Mouse (Mus musculus): Measurements from ENCODE around the gene Dlg2.

The Dlg2 gene

DNA sequence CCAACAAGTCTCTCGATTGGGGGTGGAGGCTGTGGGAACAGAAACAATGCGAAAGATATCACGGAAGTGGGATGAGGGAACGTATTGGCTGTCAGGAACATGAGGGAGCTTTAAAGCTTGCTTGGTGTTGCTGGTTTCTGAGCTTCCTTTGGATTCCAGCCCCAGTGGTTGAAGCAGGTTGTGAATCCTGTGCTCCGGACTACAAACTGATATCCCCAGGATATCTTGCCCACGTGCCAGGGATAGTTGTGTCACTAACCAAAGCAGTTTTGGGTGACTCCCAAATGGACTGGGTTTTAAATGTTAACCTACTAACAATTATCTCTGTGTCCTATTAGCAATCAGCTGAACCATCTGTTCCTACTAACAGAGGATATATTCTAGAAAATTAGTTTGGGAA lies 1099.7 kb downstream of the Dlg2 start:
- DNase-seq (ENCODE audit: low spot score): no peak

GRCm38 (mm10) chr7:91582203-91582602 lies 1105.7 kb downstream of the Dlg2 start:
- no peak for DNase-seq (ENCODE audit: low spot score)

- no peak for DNase-seq (ENCODE audit: low spot score)
Measured at GRCm38 (mm10) chr7:91583566-91583965, 1107.1 kb downstream of the Dlg2 start.

DNA sequence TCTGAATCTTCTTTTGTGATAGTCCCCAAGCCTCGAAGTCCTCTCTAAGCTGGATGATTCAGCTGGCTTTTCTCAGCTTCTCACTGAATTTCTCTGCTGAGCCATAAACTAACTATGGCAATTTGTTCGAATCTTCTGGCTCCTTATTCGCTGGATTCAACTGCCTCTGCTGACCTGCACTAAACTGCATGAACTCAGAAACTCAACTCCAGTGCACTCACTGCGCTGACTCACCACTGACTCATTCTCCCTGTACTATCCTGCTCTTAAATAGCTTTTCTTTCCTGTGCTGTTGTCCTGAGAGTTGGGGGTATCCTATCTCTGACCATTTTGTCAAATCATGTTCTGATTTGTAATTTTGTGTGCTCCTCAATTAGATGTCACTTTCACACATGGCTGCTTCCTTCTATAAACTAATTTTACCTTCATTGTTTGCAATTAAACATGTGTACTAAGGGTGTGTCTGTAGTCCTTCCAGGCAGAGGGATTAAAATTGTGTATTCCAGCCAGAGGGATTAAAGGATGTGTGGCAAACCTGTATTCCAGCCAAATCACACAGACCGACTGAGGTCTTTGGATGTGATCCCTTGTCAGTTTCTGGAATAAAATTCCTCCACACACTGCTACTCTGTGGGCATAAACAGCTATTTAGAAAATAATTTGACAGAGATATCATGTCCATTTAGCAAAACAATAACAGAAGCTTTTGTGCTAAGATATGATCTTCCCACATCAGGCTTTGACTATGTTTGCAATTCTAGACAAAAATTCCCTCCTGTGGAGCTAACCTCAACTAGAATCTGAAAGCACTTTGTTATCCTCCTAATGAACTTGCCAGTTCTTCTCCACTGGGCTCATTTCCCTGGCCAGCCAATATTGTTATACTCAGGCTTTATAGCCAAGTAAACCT lies 1115.0 kb downstream of the Dlg2 start:
- no peak for DNase-seq (ENCODE audit: low spot score)

DNA sequence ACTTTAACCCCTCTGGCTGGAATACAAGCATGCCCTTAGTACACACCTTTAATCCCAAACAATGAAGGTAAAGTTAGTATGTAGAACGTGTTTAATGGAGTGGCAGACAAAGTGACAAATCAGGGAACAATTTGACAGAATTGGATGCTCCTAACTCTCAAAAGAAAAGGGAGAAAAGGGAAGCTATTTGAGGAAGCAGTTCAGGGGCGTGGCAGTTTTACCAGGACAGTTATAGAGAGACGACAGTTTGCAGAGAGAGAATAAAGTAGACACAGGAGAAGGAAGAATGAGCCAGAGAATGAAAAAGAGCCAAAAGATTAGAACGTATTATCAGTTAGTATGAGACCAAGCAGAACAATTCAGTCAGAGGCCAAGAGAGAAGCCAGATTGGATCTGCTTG lies 1122.1 kb downstream of the Dlg2 start:
- no peak for DNase-seq (ENCODE audit: low spot score)

DNA sequence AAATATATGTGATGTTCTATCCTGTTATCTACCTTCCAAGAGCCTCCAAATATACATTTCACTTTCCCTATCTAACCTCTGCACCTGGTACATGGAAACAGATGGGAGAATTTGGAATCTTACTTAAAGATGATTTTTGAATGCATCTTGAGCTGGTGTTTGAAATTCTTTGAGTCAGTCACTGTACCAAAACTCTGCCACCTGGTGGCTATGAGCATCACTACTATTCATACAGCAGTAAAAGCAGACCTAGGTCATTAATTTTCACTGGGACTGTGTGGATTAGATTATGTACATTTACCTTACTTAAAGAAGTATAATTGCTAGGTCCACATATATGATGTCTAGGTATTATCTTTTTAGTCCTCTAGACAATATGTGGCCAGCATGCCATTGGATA lies 1124.8 kb downstream of the Dlg2 start:
- DNase-seq (ENCODE audit: low spot score): no peak

DNA sequence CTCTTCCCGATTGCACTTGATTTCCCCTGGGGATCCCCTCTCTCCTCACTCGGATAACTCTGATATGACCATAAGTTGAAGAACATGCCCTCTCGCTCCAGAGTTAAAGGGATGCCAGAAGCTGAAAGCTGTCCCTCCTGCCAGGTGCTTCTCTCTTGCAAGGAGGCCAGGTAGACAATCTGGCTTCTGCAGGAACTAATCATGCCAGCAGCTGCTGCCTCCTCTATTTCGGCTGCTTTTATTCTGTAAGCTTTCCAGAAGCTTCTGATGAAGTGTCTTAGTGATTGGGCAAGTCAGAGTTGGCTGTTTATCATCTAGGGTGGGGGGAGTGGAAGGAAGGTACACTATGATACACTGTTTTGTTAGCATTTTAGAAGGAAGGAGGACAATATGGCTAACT lies 1127.1 kb downstream of the Dlg2 start:
- no peak for DNase-seq (ENCODE audit: low spot score)

- DNase-seq (ENCODE audit: low spot score): no peak
Measured at GRCm38 (mm10) chr7:91653033-91653432, 1176.6 kb downstream of the Dlg2 start.

DNA sequence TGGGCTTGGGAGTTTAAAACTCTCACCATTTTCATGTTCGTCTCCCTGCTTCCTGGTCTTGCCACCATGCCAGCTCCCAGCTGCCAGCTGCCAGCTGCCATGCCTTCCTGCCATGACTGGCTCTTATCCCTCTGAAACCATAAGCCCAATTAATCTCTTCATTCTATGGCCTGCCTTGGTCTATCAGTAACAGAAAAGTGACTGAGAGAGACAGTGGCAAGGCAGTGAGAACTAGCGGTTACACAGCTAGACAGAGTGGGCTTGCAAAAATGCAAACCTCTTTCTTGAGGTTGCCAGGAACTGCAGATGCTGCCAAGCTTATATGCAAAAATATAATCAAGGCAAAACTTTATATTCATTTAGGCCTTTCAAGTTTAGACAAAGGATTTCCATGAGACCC lies 1183.0 kb downstream of the Dlg2 start:
- no peak for DNase-seq (ENCODE audit: low spot score)

GRCm38 (mm10) chr7:91672236-91673017 lies 1196.0 kb downstream of the Dlg2 start:
- DNase-seq (ENCODE audit: low spot score): no peak

DNA sequence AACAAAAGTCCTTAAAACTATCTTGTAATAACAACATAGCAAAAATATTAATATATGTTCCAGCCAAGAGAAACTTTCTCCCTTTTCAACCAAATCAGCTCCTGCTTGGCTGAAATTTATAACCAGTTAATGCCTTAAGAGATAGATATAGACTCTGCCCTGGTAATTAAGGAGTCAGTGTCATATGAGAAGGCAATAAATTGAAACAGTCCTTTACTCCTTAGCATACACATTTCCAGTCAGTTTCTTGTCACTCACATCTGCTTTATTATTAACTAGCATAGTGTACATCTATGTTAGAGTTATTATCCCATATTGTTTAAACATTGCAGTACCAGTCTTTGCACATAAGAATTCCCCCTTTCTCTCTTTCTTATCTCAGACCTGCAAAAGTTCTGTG lies 1197.9 kb downstream of the Dlg2 start:
- no peak for DNase-seq (ENCODE audit: low spot score)

GRCm38 (mm10) chr7:91677934-91678333 lies 1201.5 kb downstream of the Dlg2 start:
- no peak for DNase-seq (ENCODE audit: low spot score)

DNA sequence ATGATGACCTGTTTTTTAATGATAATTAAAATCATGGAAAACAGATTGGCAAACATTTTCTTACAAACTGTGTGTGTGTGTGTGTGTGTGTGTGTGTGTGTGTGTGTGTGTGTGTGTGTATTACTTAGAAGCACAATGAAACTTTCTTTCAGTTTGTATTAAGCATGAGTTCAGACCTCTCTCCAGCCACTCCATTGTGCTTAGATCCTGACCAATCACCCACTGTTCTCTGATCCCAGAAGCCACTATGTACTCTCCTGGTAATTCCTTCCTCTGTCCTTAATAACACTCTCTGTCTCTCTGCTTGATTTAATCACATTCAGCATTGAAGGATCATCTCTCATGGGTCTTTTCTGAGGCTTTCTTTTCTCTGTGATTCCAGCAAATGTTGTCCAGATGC lies 1211.5 kb downstream of the Dlg2 start:
- DNase-seq (ENCODE audit: low spot score): no peak

- DNase-seq (ENCODE audit: low spot score): no peak
Measured at GRCm38 (mm10) chr7:91689829-91690228, 1213.4 kb downstream of the Dlg2 start.

- no peak for DNase-seq (ENCODE audit: low spot score)
Measured at GRCm38 (mm10) chr7:91709853-91710252, 1233.4 kb downstream of the Dlg2 start.

DNA sequence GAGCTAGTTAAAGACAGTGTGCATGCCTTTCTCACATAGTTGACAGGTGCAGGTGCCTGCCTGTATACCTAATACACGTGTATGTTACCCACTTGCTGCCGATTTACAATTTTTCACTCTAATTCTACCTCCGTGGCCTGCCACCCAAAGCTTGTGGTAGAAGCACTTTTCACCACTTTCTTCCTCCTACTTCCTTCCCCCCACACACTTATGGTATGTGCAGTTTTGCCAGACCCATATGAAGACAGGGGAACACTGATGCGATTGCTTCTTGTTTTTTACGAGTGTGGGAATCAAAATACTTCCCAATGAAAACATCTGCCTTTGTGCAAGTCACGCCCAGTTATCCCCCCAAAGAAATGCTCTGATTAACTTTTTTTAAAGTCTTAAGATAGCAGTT lies 1234.7 kb downstream of the Dlg2 start:
- DNase-seq (ENCODE audit: low spot score): no peak

GRCm38 (mm10) chr7:91715776-91716175 lies 1239.3 kb downstream of the Dlg2 start:
- DNase-seq (ENCODE audit: low spot score): no peak

GRCm38 (mm10) chr7:91716696-91717095 lies 1240.2 kb downstream of the Dlg2 start:
- DNase-seq (ENCODE audit: low spot score): no peak

DNA sequence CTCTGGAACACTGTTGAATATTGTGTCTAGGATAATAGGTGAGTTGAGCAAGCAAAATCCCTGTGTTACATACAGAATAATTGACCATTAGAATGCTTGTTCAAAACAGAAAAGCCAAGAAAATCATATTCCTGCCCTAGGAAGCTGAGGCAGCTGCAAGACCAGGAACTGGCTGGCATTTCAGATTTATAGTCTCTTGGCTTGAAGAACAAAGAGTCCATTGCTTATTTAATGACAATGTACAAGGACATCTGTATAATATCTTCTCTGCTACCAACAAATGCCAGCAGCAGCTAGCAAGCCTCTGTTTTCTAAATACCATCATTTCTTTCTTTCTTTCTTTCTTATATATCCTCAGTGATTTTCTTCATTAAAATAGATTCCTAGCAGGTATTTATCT lies 1243.8 kb downstream of the Dlg2 start:
- no peak for DNase-seq (ENCODE audit: low spot score)

DNA sequence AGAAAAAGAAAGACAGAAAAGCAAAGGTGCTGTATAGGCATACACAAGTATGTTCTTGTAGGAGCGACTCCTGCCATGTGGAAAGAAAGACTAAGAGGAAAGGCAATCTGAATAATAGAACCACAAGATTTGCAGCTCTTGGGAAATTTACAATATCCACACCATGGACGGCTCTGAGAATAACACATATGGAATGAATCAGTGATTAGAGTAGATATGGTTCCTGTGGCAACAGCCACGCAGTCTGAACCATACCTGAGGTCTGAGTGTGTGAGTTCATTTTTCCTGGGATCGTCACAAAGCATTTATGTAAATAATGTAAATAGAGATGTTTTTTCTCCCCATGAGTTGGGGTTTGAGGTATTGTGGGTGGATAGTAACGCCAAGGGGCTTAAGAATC lies 1247.9 kb downstream of the Dlg2 start:
- DNase-seq (ENCODE audit: low spot score): no peak

- DNase-seq (ENCODE audit: low spot score): no peak
Measured at GRCm38 (mm10) chr7:91740748-91741147, 1264.3 kb downstream of the Dlg2 start.

DNA sequence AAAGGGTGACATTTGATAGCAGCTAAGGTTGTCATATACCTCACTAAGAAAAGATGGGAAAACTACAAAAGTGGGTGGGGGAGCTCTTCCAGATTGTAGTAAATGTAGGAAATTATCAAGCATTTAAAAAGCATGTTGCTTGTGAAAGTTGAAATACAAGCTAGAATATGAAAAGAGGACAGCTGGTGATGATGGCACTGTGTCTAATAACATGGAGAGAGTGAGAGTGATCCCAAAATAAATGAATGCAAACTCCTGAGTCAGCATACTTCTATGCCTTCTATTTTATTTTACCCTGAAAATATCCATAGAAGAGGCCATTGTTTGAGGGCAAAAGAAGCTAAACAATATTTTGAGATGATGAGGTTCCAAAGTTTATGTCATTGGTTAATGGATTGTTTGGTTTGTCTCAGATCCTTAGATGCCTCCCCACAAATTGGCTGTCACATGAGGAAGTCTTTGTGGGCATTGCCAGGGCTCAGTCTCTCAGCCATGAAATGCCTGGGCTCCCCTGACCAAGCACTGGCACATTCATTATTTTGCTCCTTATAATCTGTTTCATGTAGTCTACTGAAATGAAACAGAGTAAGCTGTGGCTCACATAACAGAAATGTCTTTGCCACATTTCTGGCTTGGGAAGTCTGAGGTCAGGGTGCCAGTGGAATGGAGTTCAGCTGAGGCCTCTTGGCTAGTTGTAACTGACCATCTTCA lies 1276.8 kb downstream of the Dlg2 start:
- no peak for DNase-seq (ENCODE audit: low spot score)

- no peak for DNase-seq (ENCODE audit: low spot score)
Measured at GRCm38 (mm10) chr7:91767648-91768047, 1291.2 kb downstream of the Dlg2 start.
